In the genomic region with DNA sequence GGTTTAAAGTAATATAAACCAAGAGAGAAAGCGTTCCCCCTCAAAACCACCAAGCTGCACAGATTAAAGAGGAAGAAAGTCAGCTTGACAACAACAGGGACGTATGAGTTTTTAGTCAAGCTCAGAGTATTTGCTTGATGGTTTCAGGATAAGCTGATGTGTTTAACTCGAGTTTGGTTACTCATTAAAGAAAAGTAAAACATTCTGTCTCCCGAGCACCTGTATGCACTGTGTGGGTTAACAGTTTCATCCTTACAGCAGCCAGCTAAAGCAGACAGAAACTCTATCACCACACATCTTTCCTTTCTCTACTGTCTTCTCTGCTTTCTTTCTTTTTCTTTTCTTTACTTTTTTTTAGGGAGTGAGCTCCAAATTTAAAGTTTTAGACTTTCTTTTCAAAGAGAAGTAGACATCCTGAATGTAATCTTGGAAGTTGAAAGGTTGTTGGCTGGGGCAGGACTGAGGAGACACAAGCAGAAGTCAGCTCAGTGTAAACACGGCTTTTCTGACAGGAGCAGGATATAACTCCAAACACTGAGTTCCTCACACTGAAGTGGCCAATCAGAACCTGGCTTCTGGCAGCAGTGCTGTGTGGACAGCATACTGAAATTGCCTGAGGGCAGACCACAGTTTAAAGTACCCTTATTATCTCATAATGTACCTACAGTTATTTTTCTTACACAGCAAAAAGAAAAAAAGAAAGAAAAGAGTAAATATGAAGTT, we compare ENCODE assay signal across 9 mouse cellular contexts.
DNase-seq lines count a peak whose midpoint lies in the region; ATAC-seq and TF ChIP-seq lines count a peak whose summit lies in the region.
"Had no signal": no experiment of that assay in that cellular context is flagged by ENCODE, and none has a peak within 500 bp of the region (broad histone marks: within the 10 kb centered on the region; RNA-seq: fewer than 3 reads in every experiment).

No protein-coding gene starts in this region.

- H3K4me2 ChIP-seq in hindbrain, embryonic 14.5 days (replicated peaks) = no peak overlapping the region
- peak overlapping the region; percentile 88 for H3K4me2 ChIP-seq in liver, postnatal 0 days (ENCODE audit: low read depth, low read length)

- no peak overlapping the region for H3K27ac ChIP-seq in hindbrain, embryonic 14.5 days
- H3K27ac ChIP-seq in hindbrain, embryonic 10.5 days = no peak overlapping the region
- H3K27ac ChIP-seq in liver, postnatal 0 days (ENCODE audit: low read depth) = no peak overlapping the region; the same call in 1 of the 2 replicates
- H3K27ac ChIP-seq: embryonic facial prominence, embryonic 15.5 days had no signal

- TF ChIP-seq CTCF in E14TG2a.4 (conservative IDR thresholded peaks at IDR 0.05; ENCODE audit: low read length) = no peak
- TF ChIP-seq CTCF in liver, postnatal 0 days (IDR thresholded peaks at IDR 0.05; ENCODE audit: low read depth) = no peak

- H3K4me3 ChIP-seq in hindbrain, embryonic 14.5 days (replicated peaks; ENCODE audit: low read length) = no peak overlapping the region
- no peak overlapping the region for H3K4me3 ChIP-seq in hindbrain, embryonic 10.5 days
- H3K4me3 ChIP-seq in E14TG2a.4 (replicated peaks; ENCODE audit: low read length) = peak overlapping the region; percentile 88
- H3K4me3 ChIP-seq in liver, postnatal 0 days (ENCODE audit: low read depth, low read length) = peak overlapping the region; percentile 48

- ATAC-seq in hindbrain, embryonic 14.5 days (ENCODE audit: low FRiP score) = peak; percentile 55; the same call in 1 of the 2 replicates
- ATAC-seq in liver, postnatal 0 days = peak; percentile 64

- TF ChIP-seq EP300 in liver, postnatal 0 days (IDR thresholded peaks at IDR 0.05; ENCODE audit: low read depth) = no peak

- no peaks in the 10 kb centered on the region for H3K9me3 ChIP-seq in hindbrain, embryonic 14.5 days (ENCODE audit: control insufficient read depth, low read length)
- no peaks in the 10 kb centered on the region for H3K9me3 ChIP-seq in hindbrain, embryonic 10.5 days
- peaks cover 57% of the 10 kb centered on the region for H3K9me3 ChIP-seq in E14TG2a.4 (ENCODE audit: low read length)
- no peaks in the 10 kb centered on the region for H3K9me3 ChIP-seq in liver, postnatal 0 days (ENCODE audit: low read length)
- H3K9me3 ChIP-seq: embryonic facial prominence, embryonic 15.5 days had no signal

- no peak overlapping the region for H3K9ac ChIP-seq in hindbrain, embryonic 14.5 days
- no peak overlapping the region; the same call in 1 of the 2 replicates for H3K9ac ChIP-seq in liver, postnatal 0 days (replicated peaks)
- H3K9ac ChIP-seq: embryonic facial prominence, embryonic 15.5 days had no signal

- no peaks in the 10 kb centered on the region for H3K27me3 ChIP-seq in hindbrain, embryonic 14.5 days (ENCODE audit: control insufficient read depth, insufficient read depth, low read length)
- peaks cover 4% of the 10 kb centered on the region; the same call in 1 of the 2 replicates for H3K27me3 ChIP-seq in hindbrain, embryonic 10.5 days (ENCODE audit: insufficient read depth, poor library complexity, severe bottlenecking)
- H3K27me3 ChIP-seq in E14TG2a.4 (ENCODE audit: insufficient read depth, low read length) = no peaks in the 10 kb centered on the region
- no peaks in the 10 kb centered on the region for H3K27me3 ChIP-seq in liver, postnatal 0 days (ENCODE audit: insufficient read depth, low read length)
- H3K27me3 ChIP-seq: embryonic facial prominence, embryonic 15.5 days had no signal

- peaks cover 12% of the 10 kb centered on the region for H3K4me1 ChIP-seq in hindbrain, embryonic 14.5 days (replicated peaks; ENCODE audit: control insufficient read depth, insufficient read depth, low read length)
- peaks cover 23% of the 10 kb centered on the region for H3K4me1 ChIP-seq in hindbrain, embryonic 10.5 days (replicated peaks)
- H3K4me1 ChIP-seq in E14TG2a.4 (replicated peaks; ENCODE audit: low read depth, low read length) = peaks cover 22% of the 10 kb centered on the region
- H3K4me1 ChIP-seq in liver, postnatal 0 days (ENCODE audit: insufficient read depth) = peaks cover 13% of the 10 kb centered on the region

- no peaks in the 10 kb centered on the region for H3K36me3 ChIP-seq in hindbrain, embryonic 14.5 days (replicated peaks; ENCODE audit: control insufficient read depth, insufficient read depth)
- no peaks in the 10 kb centered on the region for H3K36me3 ChIP-seq in hindbrain, embryonic 10.5 days
- H3K36me3 ChIP-seq in E14TG2a.4 (ENCODE audit: insufficient read depth, low read length) = peaks cover 53% of the 10 kb centered on the region
- H3K36me3 ChIP-seq in liver, postnatal 0 days (replicated peaks; ENCODE audit: insufficient read depth, low read length) = no peaks in the 10 kb centered on the region
- H3K36me3 ChIP-seq: embryonic facial prominence, embryonic 15.5 days had no signal

- 55% methylated on average over 5 of the region's 5 CpGs for WGBS in hindbrain, embryonic 14.5 days
- 65% methylated on average over 5 of the region's 5 CpGs for WGBS in hindbrain, embryonic 10.5 days
- WGBS in liver, postnatal 0 days (ENCODE audit: insufficient replicate concordance) = 13% methylated on average over 5 of the region's 5 CpGs

- no peak for DNase-seq in hindbrain, embryonic 14.5 days (ENCODE audit: low spot score)
- no peak for DNase-seq in hindbrain, embryonic 10.5 days (ENCODE audit: low spot score)
- peak; percentile 29 to 34 for DNase-seq in cerebellum, postnatal 36 days
- DNase-seq in liver, postnatal 0 days = no peak
- DNase-seq in adrenal gland, postnatal 25 days = no peak
- no peak for DNase-seq in testis, postnatal 10 days (ENCODE audit: low spot score)
- DNase-seq in layer of hippocampus, adult 9-11 months = no peak

Comparison
In these comparisons a context has a peak if more than half of its experiments do, and no peak if none do; other contexts are left out.
1. DNase-seq: peak in cerebellum, postnatal 36 days (2 of 2); none in hindbrain, embryonic 14.5 days (single experiment), hindbrain, embryonic 10.5 days (single experiment), liver, postnatal 0 days (single experiment), adrenal gland, postnatal 25 days (single experiment), testis, postnatal 10 days (single experiment) and layer of hippocampus, adult 9-11 months (single experiment).
2. H3K4me3 ChIP-seq: peak in E14TG2a.4 (single experiment) and liver, postnatal 0 days (single experiment); none in hindbrain, embryonic 14.5 days (single experiment) and hindbrain, embryonic 10.5 days (single experiment).